Mouse (Mus musculus) cerebellum, adult 2 months (tissue): ENCODE measurements around the gene Cep68.

ENCODE experiments used
- CTCF ChIP-seq: fragments of 200-500 bp; IDR thresholded peaks from 2 replicates; pipeline ENCODE4 v1.5.1; 2011; ENCODE audit warnings: low read depth, mild to moderate bottlenecking, control low read depth, low read length, moderate library complexity, borderline replicate concordance; ENCODE audit not compliant: insufficient read depth
- POLR2A ChIP-seq: fragments of 200-500 bp; IDR thresholded peaks from 2 replicates; pipeline ENCODE4 v1.6.1; 2011; ENCODE audit warnings: low read length, control low read depth, borderline replicate concordance; ENCODE audit not compliant: insufficient read depth

- TF ChIP-seq CTCF (no peak), POLR2A (no peak)
Observed at GRCm38 (mm10) chr11:20207589-20207988, 41.6 kb downstream of the Cep68 start.
